Mouse (Mus musculus) frontal cortex, adult 2 months (tissue): ENCODE results near the gene Dpm2. TPM values are rescaled to one million over a fixed set of nuclear protein-coding genes. Genes with fewer than 3 reads are reported as not detected.
A peak's percentile ranks its signal among the peaks of the same experiment; 100 is the strongest.

ENCODE experiments used
- DNase-seq, 2 experiments: peaks; one replicate each; pipeline ENCODE4 v3.0.0; 2022; ENCODE audit warnings: low spot score in 1 of 2; ENCODE audit errors: extremely low spot score in 1 of 2
- polyA plus RNA-seq: library from polyadenylated mRNA; depleted of rRNA; stranded (reverse); fragments of >200 nt; gene quantifications from 2 replicates; pipeline ENCODE4 v1.2.3, GENCODE M21; 2012

Dpm2 gene
- polyA plus RNA-seq, 1 experiment, result 160 TPM

DNA sequence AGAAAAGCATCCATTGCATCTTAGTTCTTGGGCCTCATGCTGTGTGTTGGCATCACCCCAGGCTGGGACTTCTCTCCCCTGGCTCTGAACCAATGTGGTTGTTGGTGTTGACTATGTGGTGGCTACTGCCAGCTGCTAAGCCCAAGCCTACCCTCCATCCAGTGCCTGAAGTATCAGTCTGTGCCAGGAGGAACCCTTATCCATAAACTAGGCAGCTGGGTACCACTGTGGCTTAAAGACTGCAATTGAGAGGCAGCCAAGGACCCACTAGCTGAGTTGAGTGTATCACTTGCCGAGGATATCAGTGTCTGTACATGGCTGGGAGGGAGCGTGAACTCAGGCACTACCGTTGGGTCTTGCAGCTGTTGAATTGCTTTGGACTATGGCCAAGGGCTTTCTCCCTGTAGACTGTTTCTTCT lies 27.6 kb upstream of the Dpm2 start:
- peak in 1 of 2 experiments; percentile 54 for DNase-seq

DNA sequence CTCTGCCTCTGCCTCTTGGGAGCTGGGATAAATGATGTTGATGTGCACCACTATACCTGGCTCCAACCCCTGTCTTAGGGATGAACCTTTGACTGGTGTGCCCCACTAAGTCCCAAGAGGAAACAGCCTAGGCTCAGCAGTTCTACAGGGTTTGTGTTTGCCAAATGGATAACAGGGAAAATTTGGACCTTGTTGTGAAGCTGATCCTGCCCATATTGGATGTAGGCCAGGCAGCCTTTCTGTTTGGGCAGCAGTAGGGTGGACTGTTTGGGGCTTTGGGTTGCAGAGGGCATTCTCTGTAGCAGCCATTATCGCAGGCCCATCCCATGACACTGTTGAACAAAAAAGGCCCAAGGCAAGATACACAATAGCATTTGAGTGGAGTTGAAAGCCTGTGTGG lies 23.7 kb upstream of the Dpm2 start:
- DNase-seq, result no peak

DNA sequence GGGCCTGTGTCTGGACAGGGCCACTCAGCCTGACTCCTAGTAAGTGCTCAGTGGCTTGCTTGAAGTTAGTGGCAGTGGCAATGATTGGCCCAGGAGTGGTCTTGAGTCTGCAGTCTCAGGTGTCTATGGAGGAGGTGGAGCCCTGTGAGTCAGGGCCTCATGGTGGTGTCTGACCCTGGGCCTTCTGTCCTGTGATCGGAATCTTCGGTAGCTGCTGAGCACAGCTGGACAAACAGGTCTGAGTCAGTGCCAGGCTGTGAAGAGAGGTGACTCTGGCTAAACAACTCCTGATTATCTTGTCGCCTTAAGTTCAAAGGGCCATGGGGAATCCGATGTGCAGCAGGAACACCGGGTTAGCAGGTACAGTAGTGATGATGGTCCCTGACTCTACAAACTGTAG lies 23.3 kb upstream of the Dpm2 start:
- DNase-seq, result no peak

DNA sequence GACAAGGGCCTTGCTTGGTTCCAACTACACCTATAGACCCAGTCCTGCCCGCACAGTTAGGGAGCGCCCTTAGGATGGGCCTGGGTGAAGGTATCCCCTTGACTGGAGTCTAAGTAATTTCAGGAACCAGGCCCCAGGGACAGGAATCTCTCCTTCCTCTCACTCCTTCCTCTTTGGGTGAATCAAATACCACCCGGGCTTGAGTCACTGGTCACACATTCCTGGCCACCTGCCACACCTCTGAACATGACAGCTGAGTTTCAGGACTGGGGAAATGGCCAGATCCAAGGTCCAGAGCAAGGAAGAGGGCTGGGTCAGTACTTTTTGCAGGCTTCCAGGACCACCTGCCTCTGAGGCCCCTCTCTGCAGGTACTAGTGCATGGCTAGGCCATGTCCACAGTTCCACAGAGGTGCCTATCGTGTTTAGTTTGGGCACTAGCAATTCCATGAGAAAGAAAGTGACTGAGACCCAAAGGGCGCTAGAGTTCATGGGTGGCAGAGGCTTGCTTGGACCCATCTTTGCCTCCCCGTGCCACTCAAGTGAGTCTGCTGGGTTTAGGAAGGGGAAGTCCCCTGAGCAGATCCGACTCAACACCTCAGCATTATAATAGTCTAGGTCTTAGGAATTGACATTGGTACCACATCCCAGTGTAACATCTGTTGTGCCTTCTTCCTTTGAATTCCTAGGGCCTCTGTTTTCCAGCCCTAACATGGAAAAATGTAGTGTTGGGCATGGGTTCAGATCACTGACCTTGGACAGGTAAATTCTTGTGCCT lies 22.5 kb upstream of the Dpm2 start:
- DNase-seq, result no peak

DNA sequence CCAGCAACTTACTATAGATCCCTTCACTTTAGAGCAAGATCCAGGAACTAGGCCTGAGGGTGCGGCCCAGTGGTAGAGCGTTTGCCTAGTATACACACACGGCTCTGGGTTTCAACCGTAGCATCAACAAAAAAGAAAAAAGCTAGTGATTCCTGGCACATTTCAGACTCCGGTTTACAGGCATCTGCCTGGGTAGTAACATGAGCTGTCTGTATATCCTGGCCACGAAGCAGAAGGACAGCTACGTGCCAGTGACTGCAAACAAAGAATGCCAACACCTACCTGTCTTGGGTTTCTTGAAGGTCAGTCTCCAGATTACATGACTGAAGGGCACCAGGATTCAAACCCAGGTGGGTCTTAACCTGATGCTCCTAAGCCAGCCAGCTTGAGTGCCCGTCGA lies 21.5 kb upstream of the Dpm2 start:
- no peak for DNase-seq

DNA sequence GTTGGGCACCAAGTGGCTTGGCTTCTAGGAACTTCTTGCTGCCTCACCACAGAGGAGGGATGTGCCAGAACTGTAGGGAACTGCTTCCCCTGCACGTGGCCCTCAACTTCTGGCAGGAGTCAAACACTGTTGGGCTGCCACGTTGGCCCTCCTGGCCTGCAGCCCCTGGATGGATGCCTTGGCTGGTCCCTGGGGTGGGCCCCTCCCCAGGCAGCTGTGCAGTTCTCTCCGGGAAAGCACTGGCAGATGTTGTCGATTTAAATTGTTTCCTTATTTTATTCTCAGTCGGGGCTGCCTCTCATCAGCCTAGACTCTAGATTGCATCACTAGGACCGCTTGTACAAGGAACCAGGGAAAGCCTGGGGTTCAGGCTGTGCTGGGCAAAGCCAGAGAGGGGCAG lies 20.9 kb upstream of the Dpm2 start:
- DNase-seq, result no peak

DNA sequence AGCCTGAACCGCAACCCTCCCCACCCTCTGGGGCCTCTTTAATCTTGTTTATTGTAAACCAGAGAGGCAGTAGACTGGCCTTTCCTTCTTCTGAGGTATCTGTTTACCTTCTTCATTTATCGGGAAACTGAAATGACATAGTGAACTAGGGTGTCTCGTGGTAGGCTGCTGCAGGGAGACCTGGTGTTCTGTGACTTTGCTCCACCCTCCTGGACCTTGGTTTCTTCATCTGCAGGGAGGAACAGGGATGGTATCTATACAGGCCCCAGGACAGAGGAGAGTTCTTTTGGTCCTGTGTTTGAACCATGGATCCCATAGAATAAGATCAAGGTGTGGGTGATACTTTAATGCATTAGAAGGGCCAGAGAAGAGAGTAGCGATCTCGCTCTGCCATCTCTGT lies 19.4 kb upstream of the Dpm2 start:
- no peak for DNase-seq

DNA sequence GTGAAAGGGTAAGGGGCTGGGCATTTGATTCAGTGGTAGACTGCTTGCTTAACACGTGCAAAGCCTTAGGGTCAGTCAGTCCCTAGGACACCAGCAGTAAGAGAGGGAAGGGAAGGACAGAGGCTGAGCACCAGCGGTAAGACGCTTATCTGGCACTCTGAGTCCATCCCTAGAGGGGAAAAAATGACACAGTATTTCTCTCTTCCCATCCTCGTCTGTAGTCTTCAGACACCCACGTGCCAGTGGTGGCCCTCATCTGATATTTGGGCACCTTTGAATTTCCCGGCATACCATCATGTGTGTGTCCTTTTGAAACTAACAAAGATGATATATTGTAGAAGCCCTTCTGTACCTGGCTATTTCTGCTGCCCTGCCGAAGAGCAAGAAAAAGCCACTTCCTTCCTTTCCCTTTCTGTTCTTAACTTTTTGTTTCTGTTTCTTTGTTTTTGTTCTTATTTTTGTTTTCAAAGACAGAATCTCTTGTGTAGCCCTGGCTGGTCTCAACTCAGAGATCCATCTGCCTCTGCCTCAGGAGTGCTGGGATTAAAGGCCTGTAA lies 17.0 kb upstream of the Dpm2 start:
- DNase-seq, result no peak

DNA sequence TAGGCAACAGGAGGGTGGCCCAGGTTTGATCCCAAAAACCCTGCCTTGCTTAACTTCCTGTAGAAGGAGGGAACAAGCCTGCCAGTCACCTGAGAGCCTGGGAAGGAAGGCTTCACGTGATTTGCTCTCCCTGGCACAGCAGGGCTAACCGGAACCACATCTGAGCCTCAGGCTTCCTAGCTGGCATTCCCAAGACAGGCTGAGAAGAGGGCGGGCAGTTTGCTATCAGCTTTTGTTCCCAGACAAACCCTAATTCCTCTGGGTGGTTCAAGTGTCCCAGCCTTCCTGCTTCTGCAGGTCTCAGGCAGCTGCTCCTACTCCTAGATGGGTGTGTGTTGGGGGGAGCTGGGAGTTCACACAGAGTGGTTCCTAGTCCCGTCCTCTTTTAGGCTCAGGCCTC lies 15.2 kb upstream of the Dpm2 start:
- no peak for DNase-seq

DNA sequence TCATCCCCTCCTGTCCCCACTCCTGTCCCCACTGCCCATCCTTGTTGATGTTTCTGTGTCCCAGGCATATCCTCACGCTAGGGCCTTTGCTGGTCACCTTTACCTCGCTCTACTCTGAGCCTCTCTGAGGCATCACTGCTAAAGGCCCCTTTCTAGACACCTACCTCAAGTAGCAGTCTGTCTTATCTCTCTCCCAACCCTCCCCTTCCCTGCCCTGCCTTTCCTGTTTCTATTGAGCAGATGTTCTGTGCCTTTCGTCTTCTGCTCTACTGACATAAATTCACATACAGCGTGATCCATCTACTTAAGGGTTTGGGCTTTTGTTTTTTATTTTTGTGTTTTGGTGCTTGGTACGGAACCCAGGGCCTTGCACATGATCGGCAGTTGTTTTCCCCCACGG lies 14.6 kb upstream of the Dpm2 start:
- DNase-seq, result no peak

DNA sequence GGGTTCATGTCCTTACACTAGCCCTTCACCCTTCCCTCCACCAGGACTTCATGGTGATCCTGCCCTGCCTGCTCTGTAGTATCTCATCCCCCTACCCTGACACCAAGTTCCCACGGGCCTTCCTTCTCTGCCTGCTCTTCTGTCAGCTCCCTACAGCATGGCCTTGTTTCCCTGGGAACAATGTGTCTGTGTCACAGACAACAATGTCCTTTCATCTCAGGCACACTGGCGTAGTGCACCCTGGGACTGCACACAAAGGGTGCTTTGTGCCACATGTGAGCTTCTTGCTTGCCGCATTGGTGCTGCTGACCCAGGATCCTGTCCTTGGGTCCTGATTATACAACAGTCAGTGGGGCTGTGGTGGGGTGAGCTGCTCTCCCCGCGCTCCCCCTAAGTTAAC lies 11.1 kb upstream of the Dpm2 start:
- DNase-seq, result peak in 1 of 2 experiments; percentile 57

DNA sequence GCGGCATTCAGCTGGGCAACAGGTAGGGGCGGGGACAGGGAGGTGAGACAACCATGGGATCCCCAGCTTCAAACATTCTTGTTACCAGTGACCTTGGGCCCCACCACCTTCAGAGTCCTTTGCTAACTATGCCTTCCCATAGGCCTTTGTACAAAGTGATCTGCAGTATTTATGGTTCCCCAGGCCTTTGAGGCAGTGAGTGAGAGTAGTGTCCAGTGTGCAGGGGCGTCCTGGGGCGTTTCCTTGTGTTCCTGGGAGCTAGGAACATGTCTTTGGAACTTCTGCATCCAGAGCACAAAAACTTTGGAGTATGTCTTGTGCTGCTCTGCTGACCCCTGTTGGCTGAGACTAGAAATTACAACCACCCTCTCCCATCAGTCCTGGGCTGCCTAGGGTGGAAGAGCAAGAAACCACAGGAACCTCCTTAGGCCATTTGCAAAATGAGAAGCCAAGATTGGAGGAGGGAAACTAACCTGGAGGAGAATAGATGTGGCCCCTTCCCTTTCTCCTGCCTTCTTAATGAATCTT lies 4.1 kb upstream of the Dpm2 start:
- DNase-seq, result peak in 1 of 2 experiments; percentile 84

DNA sequence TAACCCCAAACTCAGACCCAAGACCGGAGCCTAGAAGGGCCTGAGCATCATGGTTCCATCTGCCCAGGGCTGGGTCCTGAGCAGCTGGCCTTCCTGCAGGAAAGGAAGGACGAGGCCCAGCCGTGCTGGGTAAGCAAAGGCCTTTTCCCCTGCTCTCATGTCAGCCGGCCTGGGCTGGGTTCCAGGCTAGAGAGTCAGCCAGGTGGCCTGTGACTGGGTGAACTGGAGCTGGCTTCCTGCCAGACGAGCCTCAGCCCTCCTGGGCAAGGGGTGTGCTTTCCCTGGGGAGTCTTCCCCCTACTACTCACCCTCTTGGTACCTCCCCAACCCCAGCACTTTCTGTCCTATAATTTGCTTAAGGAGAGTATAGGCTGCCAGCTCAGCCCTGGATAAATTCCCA lies 2.5 kb upstream of the Dpm2 start:
- DNase-seq, result no peak

DNA sequence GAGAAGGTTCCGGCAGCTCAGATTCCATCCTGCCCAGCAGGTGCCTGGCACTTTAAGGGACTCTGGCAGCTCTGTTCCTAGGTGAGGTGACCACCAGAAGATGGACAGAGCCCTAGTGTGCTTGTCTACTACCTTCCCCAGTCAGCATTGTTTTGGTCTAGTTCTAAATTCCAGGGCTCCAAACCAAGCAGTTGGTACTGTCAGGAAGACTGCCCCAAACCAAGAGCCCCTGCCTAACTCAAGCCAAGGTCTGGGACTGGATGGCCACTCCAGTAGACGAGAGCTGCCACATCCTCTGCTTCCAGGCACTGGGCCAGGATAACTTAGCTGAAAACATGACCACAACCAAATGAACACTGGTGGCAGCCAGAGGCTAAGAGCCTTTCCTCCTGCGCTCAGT lies 1.7 kb upstream of the Dpm2 start:
- DNase-seq, result no peak

DNA sequence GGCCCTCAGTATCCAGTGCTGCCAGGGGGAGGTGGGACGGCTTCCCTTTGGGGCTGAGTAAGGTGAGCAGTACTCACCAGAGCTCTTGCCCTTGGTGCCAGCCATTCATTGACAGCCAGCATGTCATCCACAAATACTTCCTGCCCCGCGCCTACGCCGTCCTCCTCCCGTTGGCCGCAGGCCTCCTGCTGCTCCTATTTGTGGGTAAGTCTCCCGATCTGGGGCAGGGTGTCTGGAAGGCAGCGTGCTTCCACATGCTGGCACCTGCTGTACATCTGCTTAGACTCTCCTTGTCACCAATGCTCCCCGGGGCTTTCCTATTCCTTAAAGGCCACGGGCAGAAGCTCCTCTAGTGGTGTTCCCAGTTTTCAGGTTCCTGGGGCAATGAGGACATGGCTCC lies 1.5 kb downstream of the Dpm2 start:
- no peak for DNase-seq

DNA sequence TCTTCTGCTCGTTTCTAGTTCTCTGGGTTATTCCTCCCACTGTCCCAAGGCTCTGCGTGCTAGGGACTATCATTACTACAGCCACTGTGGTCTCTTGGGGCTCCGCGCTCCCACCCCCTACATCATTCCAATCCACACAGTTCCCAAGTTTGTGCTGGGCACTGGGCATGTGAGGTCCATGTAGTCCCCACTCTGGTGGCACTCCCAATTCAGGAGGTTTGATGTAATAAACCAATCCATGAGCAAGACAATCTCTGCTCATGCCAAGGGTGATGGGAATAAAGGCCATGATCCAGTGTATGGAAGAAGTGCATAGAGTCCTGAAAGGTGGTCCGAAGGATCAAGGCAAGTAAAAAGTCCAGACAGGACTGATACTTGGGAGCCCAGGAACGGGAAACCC lies 3.8 kb downstream of the Dpm2 start, which contains the start of gene Pip5kl1:
Gene Pip5kl1, plus strand, starts transcription at position 301 of the 400 bp plus-strand sequence.
- no peak for DNase-seq

DNA sequence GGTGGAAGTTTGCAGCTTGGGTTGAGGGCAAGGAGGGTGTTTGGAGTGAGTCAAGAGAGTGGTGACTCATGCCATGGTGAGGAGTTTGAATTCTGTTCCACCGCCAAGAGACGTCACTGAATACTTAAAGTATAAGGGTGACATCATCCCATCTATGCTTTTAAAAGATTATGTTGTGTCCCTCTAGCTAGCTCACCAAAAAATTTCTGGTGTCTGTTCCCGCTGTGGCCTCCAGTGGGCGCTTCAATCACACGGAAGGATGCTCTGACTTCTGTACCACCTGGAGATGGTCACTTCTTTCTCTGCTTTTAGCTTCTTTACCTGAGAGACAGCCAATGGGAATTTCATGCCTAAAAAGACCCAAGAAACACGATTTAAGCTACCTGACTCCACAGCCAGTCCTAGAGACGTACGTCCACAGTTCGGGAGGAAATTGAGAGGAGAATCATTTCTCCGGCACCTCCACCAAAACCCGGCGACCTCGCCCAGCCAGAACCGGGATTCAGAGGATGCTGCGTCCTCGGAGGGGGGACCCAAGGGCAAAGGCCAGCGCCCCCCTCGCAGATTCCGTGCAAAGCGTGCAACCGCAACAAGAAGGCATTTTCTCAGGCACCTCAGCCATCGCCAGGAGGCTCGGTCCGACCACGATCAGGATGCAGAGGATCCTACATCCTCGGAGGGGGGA lies 4.4 kb downstream of the Dpm2 start:
- DNase-seq, result peak; percentile 70 to 94

DNA sequence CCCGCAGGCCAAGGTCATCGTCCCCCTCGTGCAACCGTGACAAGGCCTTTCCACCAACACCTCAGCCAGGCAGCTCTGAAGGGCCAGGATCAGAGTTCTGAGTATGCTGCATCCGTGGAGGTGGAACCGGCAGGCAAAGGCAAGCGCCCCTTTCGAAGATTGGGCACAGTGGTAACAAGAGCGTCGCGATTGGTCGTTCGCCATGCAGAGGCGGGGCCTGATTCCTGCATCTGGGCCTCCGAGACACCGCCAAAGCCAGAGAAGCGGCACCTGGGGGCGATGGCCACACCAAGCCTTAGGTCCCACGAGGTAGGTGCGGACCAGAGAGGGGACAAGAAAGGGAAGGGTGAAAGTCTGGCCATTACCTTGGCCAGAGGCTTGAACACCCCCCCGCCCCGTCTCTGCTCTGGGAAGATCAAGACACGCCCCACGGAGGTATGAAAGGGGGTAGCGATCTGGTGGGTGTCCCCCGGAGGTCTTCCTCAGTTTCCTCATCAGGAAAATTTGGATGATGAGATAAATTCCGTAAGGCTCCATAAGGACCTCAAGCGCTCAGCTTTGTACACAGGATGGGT lies 5.0 kb downstream of the Dpm2 start, which contains the start of gene 9430097D07Rik:
Gene 9430097D07Rik, minus strand, starts transcription at position 99 of the 575 bp plus-strand sequence.
- peak; percentile 55 to 84 for DNase-seq

DNA sequence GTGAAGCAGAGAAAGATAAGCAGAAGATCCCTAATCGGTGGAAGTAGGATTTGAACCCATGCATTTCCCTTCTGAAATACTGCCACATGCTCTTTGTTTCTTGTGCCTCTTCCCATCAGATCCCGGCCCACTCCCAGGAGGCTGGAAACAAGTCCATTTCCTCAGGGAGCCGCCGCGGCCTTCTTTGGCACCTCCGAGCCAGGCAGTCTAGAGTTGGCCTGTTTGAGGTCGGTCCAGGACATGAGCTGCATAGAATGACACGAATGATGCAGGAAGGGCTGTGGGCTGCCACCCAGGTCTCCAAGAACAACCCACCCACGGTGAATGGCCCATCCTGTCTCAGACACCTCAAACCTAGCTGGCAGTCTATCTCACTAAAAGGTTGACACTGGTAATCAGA lies 5.9 kb downstream of the Dpm2 start:
- no peak for DNase-seq

DNA sequence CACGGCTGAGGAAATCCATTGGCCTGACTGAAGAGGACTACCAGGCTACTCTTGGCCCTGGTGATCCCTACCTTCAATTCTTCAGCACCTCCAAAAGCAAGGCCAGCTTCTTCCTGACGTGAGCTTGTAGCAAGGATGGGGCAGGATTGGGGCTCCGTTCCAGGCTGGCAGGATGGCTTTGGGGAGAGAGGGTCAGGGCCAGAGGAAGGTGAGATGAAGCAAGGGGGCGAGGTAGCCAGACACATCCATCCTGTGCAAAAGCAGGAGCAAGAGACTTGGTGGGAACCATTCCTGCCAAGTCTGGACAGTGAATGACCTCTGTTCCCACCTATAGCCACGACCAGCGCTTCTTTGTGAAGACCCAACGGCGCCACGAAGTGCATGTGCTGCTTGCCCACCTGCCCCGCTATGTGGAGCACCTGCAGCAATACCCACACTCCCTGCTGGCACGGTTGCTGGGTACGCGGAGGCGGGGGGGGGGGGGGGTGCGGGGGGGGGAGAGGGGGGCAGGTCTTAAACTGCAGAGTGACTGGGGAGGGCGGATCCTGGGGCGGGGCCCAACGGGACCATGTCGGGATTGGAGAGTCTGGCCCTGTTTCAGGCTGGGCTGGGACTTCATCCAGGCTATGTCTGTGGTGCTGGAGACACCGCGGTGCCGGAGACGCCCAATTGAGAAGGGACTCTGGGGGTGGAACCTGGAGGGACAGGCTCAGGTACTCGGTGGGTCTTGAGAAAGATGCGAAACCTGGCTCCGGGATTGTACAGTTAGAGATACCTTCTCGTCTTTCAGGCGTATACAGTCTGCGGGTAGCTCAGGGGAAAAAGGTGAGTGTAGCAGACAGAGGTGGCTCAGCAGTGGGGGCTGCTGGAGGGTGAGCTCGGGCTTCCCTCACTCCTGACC lies 7.7 kb downstream of the Dpm2 start:
- DNase-seq, result peak in 1 of 2 experiments; percentile 62
